Mouse (Mus musculus): ENCODE measurements around the gene Asns.
"Not testable (repeated sequence)": the region's sequence is repeated elsewhere in the genome, so short reads cannot be mapped to it uniquely, and the experiment has no call there.

DNA sequence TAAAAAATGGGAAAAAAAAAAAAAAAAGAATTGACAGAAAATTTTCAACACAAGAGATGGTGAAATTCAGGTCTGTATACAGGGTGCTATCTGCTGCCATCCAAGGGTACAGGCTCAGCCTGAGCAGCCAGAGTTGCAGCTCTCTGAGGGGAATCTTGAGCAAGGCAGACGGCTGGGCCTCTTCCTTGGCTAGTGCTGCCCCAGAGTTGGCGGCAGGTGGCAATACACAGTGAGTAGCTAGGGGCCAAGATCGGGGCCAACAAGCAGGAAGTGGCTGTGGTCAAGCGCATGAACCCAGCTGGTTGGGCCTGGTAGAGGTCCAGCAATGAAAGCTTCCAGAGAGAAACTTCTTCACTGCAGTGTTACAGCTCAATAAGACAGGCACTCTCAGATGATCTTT, 27.2 kb downstream of the Asns start:
- TF ChIP-seq CTCF, EP300 (IDR thresholded peaks at IDR 0.05; ENCODE audit: low read depth): not testable (repeated sequence)

Measured in liver, embryonic 14.5 days (tissue).